Mouse (Mus musculus) layer of hippocampus, postnatal 36 days (tissue): ENCODE results near the gene Tmem269. TPM values are rescaled to one million over a fixed set of nuclear protein-coding genes. Genes with fewer than 3 reads are reported as not detected.

ENCODE experiments used
- DNase-seq, 2 experiments: peaks; one replicate each; pipeline ENCODE4 v3.0.0; 2022
- total RNA-seq, 2 experiments: library from RNA; stranded (reverse); gene quantifications; 2 replicates each; pipeline ENCODE4 v1.2.3; 2021

The Tmem269 gene
- total RNA-seq, 2 experiments from 2014 or later, result 0.56 to 1.1 TPM

- no peak for DNase-seq
Observed at GRCm38 (mm10) chr4:119234348-119234747, 16.3 kb upstream of the Tmem269 start.

GRCm38 (mm10) chr4:119233256-119233901, 15.4 kb upstream of the Tmem269 start:
- DNase-seq, result peak; percentile 58 to 60

- peak; percentile 97 to 98 for DNase-seq
Observed at GRCm38 (mm10) chr4:119232410-119233255, 14.6 kb upstream of the Tmem269 start, which contains the start of the genes AU022252 and P3h1. Gene AU022252, minus strand, starts transcription at chr4:119232712. Gene P3h1, plus strand, starts transcription at chr4:119232915.

GRCm38 (mm10) chr4:119226751-119227150, 8.7 kb upstream of the Tmem269 start:
- no peak for DNase-seq

- no peak for DNase-seq
Observed at GRCm38 (mm10) chr4:119225719-119226118, 7.7 kb upstream of the Tmem269 start.

GRCm38 (mm10) chr4:119224534-119224933, 6.5 kb upstream of the Tmem269 start:
- no peak for DNase-seq

- no peak for DNase-seq
Observed at GRCm38 (mm10) chr4:119223696-119224095, 5.7 kb upstream of the Tmem269 start.

- DNase-seq, result no peak
Observed at GRCm38 (mm10) chr4:119216667-119217066, 1.4 kb downstream of the Tmem269 start.

GRCm38 (mm10) chr4:119204672-119205071, 13.3 kb downstream of the Tmem269 start:
- peak; percentile 37 to 52 for DNase-seq

GRCm38 (mm10) chr4:119198105-119198504, 19.9 kb downstream of the Tmem269 start:
- no peak for DNase-seq

GRCm38 (mm10) chr4:119195582-119196320, 22.3 kb downstream of the Tmem269 start:
- no peak for DNase-seq

GRCm38 (mm10) chr4:119194909-119195581, 23.0 kb downstream of the Tmem269 start, which contains the start of gene Svbp:
Gene Svbp, plus strand, starts transcription at chr4:119195306.
- DNase-seq, result peak; percentile 79 to 82

- DNase-seq, result no peak
Observed at GRCm38 (mm10) chr4:119192757-119193156, 25.3 kb downstream of the Tmem269 start.

- DNase-seq, result no peak
Observed at GRCm38 (mm10) chr4:119191273-119191672, 26.7 kb downstream of the Tmem269 start.

GRCm38 (mm10) chr4:119190618-119191017, 27.4 kb downstream of the Tmem269 start:
- no peak for DNase-seq

- no peak for DNase-seq
Observed at GRCm38 (mm10) chr4:119189864-119190263, 28.2 kb downstream of the Tmem269 start, which contains the start of gene Ermap. Gene Ermap, minus strand, starts transcription at chr4:119190011.

- no peak for DNase-seq
Observed at GRCm38 (mm10) chr4:119189392-119189791, 28.6 kb downstream of the Tmem269 start.

GRCm38 (mm10) chr4:119188060-119188785, 29.8 kb downstream of the Tmem269 start:
- no peak for DNase-seq

- no peak for DNase-seq
Observed at GRCm38 (mm10) chr4:119185771-119186170, 32.2 kb downstream of the Tmem269 start.

- DNase-seq, result no peak
Observed at GRCm38 (mm10) chr4:119183525-119183924, 34.5 kb downstream of the Tmem269 start.

GRCm38 (mm10) chr4:119181456-119181855, 36.6 kb downstream of the Tmem269 start:
- DNase-seq, result no peak
